Mouse (Mus musculus) inflammation-experienced regulatory T-cells, adult 6 months (primary cell): Measurements from ENCODE around the gene Pcnx3. TPM values are rescaled to one million over a fixed set of nuclear protein-coding genes. Genes with fewer than 3 reads are reported as not detected.
"Not testable (repeated sequence)": the region's sequence is repeated elsewhere in the genome, so short reads cannot be mapped to it uniquely, and the experiment has no call there.

Experiments
- ATAC-seq: one replicate; pipeline ENCODE4 v1.8.0; 2017
- polyA plus RNA-seq, 3 experiments: library from polyadenylated mRNA; unstranded; fragments of 100-300 nt; shearing (Covaris generic); gene quantifications; one replicate each; pipeline ENCODE4 v1.2.1; 2017

Pcnx3 gene
- polyA plus RNA-seq, 3 experiments from 2014 or later: 14.8 to 26.0 (median 21.1) TPM

DNA sequence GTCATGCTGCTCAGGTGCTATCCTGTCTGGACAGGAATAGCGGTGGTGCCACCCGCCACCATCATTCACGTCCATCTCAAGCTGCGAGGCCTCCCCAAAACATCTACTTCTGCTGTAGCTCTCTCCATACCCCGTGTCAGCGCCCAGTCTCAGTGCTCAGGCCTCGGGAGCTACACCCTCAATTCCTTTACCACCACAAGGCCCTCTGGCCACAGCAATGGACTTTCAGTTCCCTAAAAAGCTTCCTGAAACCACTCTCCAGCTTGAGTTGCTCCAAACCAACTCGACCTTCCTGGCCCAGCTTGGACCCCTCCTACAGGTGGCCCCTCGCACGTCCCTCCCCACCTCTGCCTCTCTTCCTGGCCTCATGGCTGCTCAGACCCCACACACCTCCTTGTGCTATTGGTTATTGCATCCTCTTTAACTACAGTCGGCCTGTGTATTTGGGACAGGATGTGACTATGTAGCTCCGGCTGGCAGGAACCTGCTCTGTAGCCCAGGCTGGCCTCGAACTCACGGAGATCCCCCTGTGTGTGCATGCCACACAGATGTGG, 23.3 kb upstream of the Pcnx3 start:
- ATAC-seq: no peak

DNA sequence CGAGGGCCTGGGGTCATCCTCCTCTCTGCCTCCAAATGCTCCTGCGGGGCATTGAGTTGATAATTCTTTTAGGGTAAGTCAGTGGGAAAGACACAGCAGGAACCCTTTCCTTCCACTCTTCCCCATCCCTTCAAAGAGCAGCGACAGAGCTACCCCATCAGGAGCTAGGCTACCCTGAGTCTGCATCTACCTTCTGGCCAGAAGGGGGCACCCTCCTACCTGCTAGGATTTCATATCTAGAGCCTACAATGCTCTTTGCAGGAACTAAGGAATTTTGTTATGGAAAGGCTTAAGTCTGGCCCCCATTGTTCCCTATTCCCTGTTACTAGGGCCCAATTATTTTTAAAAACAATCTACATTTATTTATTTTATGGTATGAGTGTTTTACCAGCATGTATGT, 22.5 kb upstream of the Pcnx3 start:
- peak; percentile 54 for ATAC-seq

DNA sequence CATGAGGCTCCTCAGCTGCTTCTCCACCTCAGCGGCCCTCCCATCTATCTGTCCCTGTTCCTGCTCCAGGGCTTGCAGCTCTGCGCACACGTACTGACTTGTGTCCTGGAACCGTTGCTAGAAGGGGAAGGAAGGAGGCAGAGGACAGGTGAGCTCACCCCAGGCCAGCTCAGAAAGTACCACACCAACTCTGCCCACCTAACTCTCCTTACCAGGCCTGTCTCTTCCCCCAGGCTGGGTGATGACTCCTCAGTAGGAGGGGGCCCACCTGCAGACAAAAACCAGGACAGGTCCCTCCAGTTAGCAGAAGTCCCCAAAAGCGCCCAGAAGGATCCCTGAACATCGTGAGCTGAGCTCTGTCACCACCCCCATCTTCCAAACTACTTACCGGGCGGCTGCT, 21.9 kb upstream of the Pcnx3 start:
- no peak for ATAC-seq

DNA sequence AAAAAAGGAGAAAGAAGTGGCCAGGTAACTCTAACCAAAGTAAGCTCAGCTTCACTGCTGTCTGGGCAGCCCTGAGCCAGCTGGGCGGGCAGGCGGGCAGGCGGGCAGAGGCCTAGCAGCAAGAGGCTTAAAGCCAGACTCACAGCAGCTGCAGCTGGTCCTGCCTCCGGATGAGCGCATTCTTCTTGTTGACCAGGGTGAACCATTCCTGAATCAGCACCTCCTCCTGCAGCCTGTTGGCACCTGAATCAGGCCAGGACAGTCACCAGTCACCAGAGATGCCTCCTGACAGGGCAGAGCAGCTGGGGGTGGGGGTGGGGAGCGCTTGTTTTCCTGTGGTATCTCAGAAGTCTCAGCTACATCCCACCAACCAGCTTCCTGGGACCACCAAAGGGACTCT, 21.4 kb upstream of the Pcnx3 start:
- no peak for ATAC-seq

DNA sequence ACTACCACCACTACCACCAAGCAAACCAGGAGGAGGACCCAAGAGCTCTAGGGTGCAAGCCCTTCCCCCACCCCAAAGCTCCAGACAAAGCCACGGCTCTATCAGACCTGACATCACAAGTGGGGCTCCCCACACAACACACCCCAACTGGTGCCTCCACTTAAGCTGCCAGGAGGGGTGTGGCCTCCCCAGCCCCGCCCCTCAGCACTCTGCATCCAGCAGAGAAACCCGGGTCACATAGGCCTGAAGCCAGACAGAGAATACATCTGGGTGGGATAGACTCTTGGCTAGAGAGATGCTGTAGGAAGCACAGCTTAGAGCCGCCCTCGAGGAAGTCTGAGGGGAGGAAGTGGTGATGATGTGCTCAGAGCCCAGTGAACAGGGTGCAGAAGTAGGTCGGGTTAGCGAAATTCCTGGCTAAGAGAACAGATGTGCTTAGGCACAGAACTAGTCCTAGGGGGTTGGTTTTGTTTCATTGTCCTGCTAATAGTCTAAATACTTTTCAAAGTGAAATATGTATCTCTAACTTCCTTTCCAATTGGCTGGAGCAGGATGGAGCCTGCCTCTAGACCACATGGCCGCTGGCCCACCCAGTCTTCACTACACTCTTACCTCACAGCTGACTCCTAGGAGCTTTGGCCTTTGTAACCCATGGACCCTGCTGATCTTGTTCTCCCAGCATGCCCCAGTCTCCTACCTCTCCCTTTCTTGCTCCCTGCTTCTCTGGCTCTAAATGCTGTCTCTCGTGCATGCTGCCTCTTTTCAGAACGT, 16.3 kb upstream of the Pcnx3 start:
- peak; percentile 66 for ATAC-seq

DNA sequence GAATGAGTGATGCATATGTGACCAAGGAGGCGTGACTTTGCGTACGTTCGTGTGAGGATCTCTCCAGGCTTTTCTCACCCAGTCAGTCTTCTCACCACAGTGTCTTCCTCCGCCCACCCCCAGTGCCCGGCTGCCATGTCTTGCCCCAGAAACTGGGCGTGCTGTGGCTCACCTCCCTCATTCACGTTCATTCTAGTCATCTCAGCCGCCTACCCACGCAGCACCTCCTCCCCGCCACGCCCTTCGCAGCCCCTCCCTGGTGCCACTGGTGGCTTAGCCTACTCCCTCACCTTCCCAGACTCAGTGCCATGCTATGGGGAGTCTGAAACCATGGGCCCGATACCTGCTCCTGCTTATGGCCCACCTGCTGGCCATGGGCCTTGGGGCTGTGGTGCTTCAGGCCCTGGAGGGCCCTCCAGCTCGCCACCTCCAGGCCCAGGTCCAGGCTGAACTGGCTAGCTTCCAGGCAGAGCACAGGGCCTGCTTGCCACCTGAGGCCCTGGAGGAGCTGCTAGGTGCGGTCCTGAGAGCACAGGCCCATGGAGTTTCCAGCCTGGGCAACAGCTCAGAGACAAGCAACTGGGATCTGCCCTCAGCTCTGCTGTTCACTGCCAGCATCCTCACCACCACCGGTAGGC, 15.6 kb upstream of the Pcnx3 start, which contains the start of gene Kcnk7:
Gene Kcnk7, plus strand, starts transcription at position 205 of the 638 bp plus-strand sequence.
- ATAC-seq: peak; percentile 78

DNA sequence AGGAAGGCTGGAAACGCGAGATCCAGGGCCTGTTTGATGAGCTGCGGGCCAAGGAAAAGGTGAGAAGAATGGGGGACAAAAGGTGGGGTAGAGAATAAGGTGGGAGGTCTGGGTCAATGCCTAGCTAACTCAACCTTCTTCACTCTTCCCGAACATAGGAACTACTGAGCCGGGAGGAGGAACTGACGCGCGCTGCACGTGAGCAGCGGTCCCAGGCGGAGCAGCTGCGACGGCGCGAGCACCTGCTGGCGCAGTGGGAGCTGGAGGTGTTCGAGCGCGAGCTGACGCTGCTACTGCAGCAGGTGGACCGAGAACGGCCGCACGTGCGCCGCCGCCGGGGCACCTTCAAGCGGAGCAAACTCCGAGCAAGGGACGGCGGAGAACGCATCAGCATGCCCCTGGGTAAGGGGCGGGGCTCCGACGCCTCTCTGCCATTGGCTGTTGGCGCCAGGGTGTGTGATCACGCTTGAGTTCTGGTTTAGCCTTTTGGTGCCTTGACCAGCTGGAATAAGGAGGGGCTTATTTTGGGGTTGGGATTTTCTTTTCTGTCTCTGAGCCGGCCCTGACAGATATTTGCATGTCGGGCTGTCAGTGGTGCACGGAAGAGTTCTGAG, 7.2 kb upstream of the Pcnx3 start:
- no peak for ATAC-seq

DNA sequence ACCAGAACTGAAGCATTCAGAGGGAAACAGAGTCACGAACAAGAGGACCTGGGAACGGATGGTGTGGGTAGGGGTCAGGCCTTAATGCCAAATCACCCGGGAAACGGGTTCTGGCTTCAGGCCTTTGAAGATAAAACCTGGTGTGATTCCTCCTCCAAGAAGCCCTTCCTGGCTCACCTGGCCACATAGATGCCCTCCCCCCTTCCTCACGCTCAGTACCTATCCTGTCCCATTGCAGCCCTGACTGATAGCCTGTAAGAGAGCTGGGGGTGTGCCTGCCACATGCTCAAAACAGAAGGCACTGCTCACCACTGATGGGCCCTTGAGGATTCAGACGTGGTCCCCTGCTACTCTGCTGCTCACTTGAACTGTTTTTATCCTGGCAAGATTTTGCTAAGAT, 5.1 kb upstream of the Pcnx3 start:
- ATAC-seq: no peak

DNA sequence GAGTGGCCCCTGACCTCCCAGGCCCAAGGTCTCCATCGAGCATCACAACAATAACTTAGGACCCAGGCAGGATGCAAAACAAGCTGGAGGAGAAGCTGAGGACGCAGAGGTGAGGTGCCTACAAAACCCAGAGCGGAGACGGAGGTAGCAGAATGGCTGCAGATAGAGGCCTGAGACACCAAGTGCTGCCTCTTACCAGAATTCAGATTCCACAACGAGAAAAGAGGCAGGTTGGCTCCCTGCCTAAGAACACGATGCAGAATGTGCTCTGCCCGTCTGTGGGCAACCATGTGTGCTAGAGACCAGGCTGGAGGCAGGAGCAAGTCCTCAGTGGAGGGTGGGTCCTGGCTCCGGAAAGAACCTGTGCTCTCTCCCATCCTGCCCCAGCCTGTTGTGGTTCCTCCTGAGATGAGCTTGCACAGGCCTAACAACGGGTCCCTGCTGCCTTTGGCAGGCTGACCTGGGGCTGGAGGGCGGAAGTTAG, 4.2 kb upstream of the Pcnx3 start:
- ATAC-seq: no peak

DNA sequence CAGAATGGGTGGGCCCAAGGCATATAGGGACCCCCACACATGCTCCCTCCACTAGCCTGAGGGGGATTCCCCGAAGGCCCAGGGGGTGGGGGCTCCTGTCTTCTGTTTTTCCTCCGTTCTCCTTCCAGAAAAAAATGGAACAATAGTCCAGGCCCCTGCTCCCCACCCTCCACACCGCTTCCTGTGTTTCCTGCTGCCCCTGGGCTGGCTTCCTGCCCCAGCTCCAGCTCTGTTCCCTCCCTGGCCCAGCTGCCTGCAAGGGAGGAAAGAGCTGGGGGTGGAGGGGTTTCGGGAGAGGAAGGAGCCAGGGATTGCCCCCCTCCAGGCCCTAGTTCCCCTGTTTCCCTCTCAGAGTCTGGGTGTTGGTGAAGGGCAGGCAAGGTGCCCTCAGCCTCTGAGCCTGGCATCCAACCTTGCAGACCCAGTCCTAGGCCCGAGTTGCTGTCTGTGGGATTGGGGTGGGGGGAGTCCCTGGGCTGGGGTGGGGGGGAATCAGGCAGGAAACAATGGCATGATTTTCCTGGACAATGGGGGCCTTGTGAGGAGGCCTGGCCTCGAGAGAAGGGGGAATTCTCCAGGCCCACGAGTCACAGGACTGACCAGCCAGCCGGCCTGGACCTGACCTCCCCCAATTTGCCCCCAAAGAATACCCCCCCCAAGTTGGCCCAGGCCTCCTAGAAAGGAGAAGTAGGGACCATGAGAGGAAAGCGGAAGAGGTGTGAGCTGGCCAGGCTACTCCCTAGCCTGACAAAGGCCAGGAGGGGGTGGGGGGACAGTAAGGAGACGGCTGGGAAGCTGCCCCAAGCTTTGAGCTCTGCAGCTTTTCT, 3.6 kb upstream of the Pcnx3 start:
- no peak for ATAC-seq

DNA sequence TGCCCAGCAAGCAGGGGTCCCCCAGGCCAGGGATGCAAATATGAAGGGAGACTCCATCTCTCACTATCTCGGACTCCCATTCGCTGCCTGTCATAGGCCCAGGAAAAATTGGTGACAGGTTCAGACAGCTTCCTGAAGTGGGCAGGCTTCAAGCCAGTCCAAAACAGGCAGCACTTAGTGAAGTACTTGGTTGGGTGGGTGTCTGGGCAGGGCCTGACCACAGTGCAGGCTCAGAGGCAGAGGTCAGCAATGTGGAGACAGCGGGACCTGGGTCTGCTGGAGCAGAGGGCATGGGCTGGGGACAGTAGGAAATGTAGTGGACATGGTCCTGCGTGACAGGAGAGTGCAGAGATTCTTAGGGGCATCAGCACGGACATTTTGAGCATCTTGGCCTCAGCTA, 2.9 kb upstream of the Pcnx3 start:
- ATAC-seq: no peak

DNA sequence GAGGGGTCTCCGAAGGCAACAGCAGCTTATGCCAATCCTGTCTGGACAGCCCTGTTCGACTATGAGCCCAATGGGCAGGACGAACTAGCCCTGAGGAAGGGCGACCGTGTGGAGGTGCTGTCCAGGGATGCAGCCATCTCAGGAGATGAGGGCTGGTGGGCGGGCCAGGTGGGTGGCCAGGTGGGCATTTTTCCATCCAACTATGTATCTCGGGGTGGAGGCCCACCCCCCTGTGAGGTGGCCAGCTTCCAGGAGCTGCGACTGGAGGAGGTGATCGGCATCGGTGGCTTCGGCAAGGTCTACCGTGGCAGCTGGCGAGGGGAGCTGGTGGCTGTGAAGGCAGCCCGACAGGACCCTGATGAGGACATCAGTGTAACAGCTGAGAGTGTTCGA, 1.6 kb upstream of the Pcnx3 start:
- ATAC-seq: no peak

DNA sequence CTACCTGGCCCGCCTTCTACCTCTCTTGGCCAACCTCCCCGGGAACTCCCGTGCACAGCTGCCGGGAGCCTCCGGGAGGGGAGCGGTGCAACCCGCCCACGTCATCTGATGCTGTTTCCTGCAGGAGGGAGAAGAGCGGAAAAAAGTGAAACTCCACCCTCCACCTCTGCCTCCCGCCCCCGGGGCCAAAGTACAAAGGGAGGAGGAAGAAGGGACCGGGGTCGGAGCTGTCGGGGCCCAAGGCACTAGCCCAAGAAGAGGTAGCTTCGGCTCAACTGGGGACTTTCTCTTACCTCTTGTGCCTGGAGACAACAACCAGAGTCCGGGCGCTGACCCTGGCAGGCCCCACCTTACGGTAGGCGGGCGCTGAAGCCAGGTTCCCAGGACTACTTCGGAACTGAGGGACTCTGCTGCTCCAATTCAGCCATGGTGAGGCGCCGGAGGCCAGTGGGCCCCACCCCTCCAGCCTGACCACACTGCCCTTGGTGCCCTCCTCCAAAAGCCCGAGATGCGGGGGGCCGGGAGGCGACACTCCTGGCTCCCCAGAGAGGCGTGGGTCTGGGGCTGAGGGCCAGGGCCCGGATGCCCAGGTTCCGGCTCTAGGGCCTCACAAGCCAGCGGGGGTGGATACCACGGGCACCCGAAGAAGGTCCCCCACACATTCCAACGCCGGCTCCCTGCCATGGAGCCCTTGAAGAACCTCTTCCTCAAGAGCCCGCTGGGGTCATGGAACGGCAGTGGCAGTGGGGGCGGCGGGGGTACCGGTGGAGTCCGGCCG, 1.0 kb upstream of the Pcnx3 start:
- peak; percentile 75 for ATAC-seq

DNA sequence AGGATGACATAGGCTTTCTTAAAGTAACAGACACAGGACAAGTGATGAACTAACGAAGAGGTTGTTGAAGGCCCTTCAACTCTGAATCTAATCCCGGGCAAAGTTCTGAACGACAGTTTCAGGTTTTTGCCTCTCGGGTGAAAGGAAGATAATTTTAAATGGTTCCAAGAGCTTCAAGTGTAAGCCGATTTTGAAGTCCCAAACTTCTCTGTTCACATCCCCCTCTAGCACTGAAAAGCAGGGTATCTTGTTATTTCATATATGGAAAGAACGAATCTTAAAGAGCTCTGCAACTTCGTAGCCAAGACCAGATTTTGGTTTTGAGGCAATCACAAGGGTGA, 350 bp upstream of the Pcnx3 start:
- ATAC-seq: no peak

DNA sequence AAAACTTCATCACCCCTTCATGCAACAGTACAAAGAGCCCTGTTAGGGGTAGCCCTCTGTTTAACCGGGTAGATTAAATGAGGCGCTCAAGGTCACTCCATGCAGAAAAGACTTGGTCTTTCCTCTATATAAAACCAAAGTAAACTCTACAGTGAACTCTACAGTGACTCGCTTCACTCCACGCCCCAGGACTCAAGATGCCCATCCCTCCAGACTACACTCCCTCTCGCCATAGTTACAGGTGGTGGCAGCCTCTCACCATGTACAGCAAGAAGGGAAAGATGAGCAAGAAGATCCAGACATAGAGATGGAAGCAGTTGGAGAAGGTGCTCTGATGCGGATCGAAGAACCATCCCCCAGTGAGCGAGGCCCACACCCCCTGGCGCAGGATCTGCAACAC, 970 bp downstream of the Pcnx3 start:
- ATAC-seq: no peak

DNA sequence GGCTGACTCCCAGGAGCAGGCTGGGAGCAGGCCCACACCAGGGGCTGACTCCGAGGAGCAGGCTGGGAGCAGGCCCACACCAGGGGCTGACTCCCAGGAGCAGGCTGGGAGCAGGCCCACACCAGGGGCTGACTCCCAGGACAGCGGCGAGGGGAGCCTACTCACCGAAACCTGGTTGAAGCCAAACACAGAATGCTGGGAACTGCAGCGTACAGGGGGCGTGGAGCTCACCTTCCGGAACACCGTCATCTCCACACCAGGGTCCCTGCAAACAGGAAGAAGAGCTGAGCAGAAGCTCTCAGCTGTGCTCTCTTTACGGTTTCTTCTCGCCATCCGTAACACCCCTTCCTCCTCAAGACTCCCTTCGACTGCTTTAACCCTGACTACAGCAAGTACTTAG, 1.8 kb downstream of the Pcnx3 start:
- ATAC-seq: not testable (repeated sequence)

DNA sequence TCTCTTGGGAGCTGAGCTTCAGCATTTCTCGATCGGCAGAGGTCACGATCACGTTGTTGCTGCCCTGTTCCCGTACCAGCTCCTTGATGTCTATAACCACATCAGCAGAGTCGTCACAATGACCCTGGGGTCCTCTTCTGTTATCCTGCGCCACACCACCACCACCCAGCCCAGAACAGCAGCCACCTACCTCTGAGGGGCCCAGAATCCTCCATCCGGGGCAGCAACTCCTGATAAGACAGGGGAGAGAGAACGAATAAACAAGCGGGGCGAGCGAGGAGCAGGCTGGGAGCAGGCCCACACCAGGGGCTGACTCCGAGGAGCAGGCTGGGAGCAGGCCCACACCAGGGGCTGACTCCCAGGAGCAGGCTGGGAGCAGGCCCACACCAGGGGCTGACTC, 2.3 kb downstream of the Pcnx3 start:
- no peak for ATAC-seq

DNA sequence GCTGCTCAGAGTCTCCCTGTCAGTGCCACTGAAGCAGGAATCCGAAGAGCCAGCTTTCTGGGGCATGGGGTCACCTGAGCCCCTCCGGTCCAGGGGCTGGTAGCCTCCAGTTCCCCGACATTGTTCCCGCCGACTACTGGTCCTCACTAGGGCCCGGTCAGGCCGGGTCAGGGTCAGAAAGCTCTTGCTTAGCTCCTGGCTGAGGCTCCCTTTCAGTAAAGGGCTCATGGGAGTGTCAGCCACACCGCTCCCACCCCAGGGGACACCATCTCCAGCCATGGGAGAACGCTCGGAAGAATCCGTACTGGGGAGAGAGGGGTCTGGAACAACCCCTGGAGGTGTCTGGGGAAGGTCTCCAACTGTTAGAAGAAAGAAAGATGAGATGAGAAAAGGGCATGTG, 2.8 kb downstream of the Pcnx3 start:
- ATAC-seq: no peak

DNA sequence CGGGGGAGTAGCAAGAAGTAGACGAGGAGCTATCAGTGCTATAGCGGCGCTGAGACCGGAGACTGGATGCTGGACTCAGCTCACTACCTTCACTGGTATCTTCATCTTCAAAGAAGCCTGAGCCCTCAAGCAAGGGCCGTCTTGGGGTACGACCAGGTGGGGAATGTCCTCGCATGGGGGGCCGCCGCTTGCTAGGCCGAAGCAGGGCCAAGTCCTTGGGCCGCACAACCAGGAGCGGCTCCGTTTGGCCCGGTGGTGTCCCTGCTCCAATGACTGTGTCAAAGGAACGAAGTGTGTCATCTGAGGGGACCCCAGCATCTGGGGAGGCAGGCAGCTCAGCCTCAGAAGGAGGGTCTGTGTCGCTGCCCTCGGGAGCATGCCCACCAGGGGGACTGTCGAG, 3.3 kb downstream of the Pcnx3 start:
- ATAC-seq: no peak

DNA sequence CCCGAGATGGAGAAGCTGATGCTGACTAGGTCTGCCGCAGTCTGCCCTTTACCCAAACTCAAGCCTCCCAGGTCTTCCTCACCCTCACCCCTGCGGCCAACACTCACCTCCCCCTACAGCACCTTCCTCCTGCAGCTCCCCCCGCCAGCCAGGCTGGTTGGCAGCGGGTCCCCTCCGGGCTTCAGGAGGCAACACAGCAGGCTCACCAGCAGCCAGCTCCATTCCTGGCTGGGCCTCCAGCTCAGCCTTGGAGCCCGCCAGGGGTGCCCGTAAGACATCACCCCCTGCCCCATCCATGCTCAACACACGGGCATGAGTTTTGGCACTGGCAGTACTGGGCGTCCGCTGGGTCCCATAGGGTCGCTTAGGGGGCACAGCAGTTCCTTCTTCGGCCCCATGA, 3.7 kb downstream of the Pcnx3 start:
- ATAC-seq: no peak

DNA sequence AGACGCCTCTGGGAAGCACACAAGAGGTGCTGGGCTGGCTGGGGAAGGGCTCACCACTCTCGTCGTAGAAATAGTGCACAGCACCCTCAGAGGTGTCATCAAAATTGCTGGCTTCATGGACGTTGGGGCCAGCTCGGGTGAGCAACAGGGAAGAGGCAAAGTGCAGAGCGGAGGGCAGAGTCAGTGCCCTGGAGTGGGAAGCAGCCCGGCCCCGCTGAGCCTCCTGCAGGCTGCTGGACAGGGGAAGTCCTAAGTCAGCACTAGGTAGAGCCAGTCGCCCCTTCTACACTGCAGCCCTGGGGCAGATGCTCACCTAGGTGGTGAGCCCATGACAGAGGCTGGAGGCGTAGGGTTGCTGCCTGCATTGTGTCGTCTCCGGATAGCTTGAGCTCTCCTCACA, 4.5 kb downstream of the Pcnx3 start:
- ATAC-seq: no peak

DNA sequence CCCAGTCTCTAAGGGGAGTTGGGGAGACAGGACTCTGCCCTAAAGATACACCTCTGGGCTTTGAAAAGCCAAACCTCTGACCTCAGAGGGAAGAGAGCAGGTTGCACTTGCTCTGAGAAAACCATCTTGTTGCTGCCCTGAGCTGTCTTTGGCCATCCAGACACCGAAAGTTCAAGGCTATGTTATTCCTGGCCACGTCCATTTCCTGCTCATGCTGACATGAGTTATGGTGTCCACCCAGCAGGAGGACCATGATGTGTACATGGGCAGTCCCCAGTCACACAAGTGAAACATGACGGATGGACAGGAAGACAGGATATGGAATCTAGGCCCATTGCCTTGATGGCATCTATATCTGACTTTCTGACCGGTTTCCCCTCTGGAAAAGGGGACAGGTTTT, 8.3 kb downstream of the Pcnx3 start:
- no peak for ATAC-seq
